Mouse (Mus musculus): ENCODE data around the gene Fam104a. TPM values are rescaled to one million over a fixed set of nuclear protein-coding genes. Genes with fewer than 3 reads are reported as not detected.

The Fam104a gene
- total RNA-seq, 2 experiments from 2014 or later, result 34.8 to 37.9 TPM

GRCm38 (mm10) chr11:113703758-113704157 lies 19.8 kb upstream of the Fam104a start:
- DNase-seq, result peak; percentile 75

DNA sequence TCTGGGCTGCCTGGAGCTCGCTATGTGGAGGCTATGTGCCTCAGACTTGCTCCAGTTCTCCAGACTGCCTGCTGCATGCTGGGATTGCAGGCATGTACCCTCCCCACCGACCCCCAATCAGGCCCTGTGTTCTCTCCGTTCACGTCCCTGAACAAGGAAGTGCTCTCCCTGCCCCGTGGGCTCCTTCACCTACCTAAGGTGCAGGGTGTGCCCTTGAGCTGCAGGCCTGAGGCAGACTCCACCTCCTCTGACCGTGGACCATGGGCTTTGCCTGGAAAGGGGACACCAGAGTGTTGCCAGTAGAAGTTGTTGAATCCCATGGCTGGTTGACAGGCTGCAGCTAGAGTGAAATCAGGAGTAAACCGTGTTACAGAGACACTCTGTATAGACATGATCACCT lies 15.7 kb upstream of the Fam104a start:
- DNase-seq, result no peak

DNA sequence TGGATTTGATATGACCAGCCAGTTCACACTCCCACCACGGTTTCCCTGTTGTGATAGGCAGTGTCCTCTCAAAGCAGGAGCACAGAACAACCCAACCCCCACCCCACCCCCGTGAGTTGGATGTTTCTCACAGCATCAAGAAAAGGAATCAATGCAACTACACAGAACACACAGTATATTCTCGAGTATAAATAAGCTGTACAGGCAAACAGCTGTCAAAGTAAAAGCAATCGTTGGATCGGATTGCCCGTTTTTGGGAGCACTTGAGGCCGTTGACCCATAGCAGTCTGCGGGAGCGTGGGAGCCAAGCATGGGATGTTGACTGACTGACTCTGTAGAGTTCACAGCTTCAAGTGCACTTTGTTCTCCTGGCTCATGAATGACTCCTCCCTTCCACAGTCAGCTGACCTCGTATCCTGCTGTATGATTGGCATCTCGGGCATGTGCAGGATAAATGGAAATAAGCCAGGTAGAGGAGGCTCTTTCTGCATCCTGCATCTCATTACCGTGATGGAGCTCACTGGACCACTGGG lies 14.1 kb upstream of the Fam104a start:
- DNase-seq, result no peak

- DNase-seq, result no peak
Measured at GRCm38 (mm10) chr11:113697571-113697970, 13.6 kb upstream of the Fam104a start.

GRCm38 (mm10) chr11:113691851-113692250 lies 7.9 kb upstream of the Fam104a start:
- no peak for DNase-seq

DNA sequence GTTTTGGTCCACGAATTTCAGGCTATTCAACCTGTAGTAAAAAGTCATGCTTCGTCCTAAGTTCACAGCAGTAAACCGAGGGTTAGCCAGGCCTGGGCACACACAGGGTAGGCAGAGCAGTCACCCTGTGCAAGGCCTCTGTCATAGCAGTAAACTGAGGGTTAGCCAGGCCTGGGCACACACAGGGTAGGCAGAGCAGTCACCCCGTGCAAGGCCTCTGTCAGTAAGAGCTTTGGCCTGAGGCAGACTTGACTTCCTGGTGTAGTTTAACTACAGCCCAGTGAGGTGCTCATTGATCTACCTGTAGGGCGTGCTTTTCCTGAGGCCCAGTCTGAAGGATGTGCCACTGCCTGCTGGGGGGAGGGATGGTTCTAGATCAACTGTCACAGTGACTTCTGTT lies 7.4 kb upstream of the Fam104a start:
- no peak for DNase-seq

GRCm38 (mm10) chr11:113690506-113690905 lies 6.6 kb upstream of the Fam104a start:
- no peak for DNase-seq

- DNase-seq, result no peak
Measured at GRCm38 (mm10) chr11:113687031-113687430, 3.1 kb upstream of the Fam104a start.

DNA sequence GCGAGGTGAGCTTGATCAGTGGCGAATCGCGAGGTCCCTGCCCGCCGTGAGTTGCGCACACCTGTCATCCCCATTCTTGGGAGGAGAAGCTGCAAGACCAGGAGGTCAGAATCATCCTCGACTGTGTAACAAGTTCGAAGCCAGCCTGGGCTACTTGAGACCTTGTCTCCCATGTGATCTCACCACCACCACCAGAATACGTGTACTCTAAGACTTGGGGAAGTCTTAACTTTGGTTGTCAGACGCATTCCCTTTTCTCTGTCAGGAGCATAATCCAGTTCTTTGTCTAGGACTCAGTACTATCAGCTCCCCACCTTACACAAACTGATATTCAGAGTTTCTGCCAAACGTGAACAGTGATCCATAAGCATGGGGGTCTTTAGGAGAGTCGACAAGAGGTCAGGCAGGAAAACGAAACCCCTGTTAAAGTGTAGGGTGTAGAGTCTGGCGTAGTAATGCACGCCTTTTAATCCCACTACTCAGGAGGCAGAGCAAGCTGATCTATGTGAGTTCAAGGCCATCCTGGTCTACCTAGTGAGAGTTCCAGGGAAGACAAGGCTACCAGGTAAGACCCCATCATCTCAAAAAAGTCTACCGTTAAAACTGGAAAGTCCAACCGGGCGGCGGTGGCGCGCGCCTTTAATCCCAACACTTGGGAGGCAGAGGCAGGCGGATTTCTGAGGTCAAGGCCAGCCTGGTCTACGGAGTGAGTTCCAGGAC lies 912 bp upstream of the Fam104a start:
- DNase-seq, result no peak

DNA sequence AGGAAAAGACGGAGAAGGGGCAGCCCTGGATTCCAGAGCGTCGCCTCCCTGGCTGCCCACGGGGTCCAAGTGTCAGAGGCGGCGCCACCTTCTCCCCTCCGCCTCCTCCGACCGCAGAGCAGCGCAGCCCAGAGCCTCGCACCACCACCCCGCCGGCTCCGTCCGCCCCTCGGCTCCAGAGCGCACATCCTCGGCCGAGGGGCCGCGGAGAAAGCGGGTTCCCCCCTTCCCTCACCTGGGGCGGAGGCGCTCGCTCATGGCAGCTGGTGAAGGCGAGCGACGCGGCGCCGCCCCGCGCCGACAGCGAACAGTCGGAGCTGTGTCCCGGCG lies 363 bp downstream of the Fam104a start:
- no peak for DNase-seq

DNA sequence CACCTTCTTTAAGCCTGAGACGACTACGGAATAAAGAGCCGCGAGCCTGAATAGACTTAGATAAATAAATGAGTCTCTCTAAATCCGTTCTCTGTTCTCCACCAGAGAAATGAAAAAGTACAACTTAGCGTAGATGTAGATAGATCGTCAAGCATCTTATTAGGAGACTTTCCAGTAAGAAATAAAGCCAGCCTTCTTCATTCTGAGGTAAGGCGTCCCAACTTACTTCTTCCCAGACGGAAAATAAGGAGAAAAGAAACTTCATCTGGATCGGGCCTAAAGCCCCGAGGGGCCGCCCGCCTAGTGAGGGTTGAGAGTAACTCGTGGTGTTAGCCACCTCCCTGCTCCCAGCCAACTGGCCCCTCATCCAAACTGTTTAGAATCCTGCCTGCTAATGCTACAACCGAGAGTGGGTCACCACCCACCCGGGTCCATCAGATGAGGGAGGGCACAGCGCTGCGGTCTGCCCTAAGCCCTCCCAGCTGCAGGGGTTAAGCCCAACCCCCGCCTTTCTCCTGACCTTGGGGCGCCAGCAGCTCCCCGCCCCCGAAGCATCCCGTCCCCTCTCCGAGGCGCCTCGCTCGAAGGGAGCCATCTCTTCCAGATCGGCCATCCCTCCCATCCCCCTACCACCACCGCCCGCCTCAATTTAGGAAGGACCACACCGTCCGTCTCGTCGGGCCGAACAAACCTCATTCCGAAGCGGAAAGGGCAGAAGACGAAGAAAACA lies 893 bp downstream of the Fam104a start:
- peak; percentile 57 for DNase-seq

DNA sequence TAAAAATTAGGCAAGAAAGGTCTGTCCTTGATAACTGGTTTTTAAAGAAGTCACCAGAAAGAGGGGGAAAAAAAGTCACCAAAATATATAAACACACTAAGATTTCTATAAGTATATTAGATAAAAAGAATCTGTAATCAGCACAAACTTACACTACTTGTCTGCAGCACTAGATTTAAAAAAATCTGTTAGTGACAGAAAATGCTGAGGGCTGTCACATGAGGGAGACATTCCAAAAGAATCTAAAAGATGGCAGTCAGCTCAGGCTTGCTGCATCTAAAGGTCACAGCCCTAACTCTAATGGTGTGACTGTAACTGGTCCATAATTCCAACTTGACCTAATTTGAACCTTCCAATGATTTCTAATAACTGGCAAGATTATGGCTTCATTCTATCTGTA lies 2.0 kb downstream of the Fam104a start:
- DNase-seq, result no peak

GRCm38 (mm10) chr11:113680954-113681353 lies 3.0 kb downstream of the Fam104a start:
- DNase-seq, result no peak

- DNase-seq, result no peak
Measured at GRCm38 (mm10) chr11:113678373-113678772, 5.6 kb downstream of the Fam104a start.

DNA sequence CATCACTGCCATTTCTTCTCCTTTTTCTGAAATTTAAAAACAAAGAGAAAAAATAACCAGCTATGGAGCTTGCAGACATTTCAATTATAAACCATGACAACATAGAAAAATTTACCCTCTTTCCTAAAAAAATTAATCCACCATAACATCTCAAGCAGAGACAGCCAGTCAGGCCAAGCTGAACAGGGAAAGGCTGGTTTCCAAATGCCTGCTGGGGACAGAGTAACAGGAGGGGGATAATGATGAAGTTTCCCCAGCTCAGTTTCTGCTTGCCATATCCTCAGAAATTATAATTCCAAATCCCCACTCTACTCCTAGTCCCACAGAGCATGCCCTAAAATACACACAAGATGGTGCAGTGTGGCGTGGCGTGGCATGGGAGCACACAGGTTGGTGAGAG lies 6.6 kb downstream of the Fam104a start:
- DNase-seq, result no peak

- no peak for DNase-seq
Measured at GRCm38 (mm10) chr11:113676847-113677246, 7.1 kb downstream of the Fam104a start.

DNA sequence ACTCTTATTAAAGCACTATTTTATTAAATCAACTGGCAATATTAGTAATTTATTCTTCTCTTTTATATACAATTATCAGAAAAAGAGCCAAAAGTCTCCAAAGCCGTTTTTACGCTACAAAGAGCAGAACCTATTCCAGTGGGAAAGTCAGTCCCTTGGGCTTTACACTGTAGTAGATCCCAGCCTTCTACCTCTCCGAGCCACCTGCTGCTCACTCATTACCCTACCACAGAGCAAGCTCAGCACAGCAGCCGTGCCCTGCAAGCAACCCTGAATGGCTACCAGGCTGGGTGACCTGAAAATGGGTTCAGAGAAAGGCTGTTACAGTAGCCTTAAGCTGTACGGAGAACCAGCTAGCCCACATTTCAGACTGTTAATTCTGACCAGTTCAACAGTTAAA lies 9.4 kb downstream of the Fam104a start:
- DNase-seq, result no peak

GRCm38 (mm10) chr11:113673614-113674013 lies 10.3 kb downstream of the Fam104a start:
- DNase-seq, result no peak

DNA sequence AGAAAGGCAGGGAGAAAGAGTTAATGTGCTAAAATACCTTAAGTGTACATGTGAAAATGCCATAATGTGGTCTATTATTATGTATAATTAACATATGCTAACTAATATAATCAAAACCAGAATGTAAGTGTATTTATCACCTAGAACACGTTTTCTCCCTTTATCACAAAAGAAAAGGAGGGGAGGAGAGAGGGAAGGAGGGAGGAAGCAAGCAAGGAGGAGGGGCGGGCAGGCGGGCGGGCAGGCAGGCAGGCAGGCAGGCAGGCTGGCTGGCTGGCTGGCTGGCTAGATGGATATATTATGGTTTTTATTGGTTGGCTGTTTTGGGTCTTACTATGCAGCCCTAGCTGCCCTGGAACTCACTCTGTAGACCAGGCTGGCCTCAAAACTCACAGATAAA lies 14.2 kb downstream of the Fam104a start:
- no peak for DNase-seq

GRCm38 (mm10) chr11:113668857-113669256 lies 15.1 kb downstream of the Fam104a start:
- DNase-seq, result no peak

- no peak for DNase-seq
Measured at GRCm38 (mm10) chr11:113667704-113668103, 16.3 kb downstream of the Fam104a start.

- no peak for DNase-seq
Measured at GRCm38 (mm10) chr11:113667122-113667521, 16.8 kb downstream of the Fam104a start.

GRCm38 (mm10) chr11:113666648-113667047 lies 17.3 kb downstream of the Fam104a start:
- DNase-seq, result no peak

DNA sequence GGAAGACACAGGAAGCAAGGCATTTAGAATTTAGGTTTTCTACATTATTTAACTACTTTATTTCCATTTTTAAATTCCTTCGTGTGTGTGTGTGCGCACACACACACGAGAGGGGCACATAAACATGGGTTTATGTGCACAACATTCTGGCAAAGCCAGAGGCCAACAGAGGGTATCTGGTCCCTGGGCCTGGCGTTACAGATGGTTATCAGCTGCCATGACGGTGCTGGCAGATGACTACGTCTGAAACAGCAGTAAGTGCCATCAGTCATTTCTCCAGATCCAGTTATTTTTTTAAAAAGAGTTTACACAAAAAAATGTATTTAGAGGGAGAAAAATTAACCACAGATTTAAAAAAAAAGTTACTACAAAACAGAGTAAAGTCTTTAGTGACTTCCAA lies 17.8 kb downstream of the Fam104a start:
- DNase-seq, result no peak
